In the genomic region with DNA sequence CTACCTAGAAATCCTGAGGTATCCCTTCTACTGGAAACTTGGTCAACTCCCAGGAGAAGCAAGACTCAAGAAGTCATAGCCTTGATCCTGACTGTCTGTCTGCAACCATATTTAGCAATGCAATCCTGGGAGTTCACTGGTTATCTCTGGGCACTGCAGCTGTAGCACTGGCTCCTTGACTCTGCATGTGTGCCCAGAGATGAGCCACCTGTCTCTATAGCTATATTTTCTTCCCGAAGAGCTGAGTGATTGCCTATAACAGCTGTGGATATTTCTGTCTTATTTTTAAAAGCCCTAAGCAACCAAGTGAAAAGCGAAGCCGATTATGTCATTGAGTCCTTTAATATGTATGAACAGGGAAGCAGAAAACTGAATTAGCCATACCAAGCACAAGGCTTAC, we compare ENCODE assay signal across 20 mouse cellular contexts. TPM values are rescaled to one million over a fixed set of nuclear protein-coding genes. Genes with fewer than 3 reads are reported as not detected.
"Had no signal": no experiment of that assay in that cellular context is flagged by ENCODE, and none has a peak within 500 bp of the region (broad histone marks: within the 10 kb centered on the region; RNA-seq: fewer than 3 reads in every experiment).

No protein-coding gene starts in this region.

- H3K27ac ChIP-seq: kidney, embryonic 15.5 days; limb, embryonic 15.5 days; liver, embryonic 14.5 days; lung, embryonic 15.5 days; midbrain, embryonic 10.5 days; midbrain, embryonic 13.5 days; stomach, postnatal 0 days had no signal

- DNase-seq: kidney, adult 11 months; kidney, adult 8-10 months; kidney, postnatal 10 days; kidney, postnatal 36 days; left cerebral cortex, postnatal 4 days; liver, postnatal 0 days; thymus, adult 2 months; thymus, postnatal 14 days; thymus, postnatal 4 days had no signal

- H3K4me3 ChIP-seq: kidney, embryonic 15.5 days; limb, embryonic 15.5 days; lung, embryonic 15.5 days; megakaryocyte, embryonic 14.5 days; midbrain, embryonic 10.5 days; midbrain, embryonic 13.5 days had no signal

- H3K4me2 ChIP-seq: kidney, embryonic 15.5 days; limb, embryonic 15.5 days; liver, embryonic 11.5 days; lung, embryonic 15.5 days; midbrain, embryonic 13.5 days had no signal

- H3K9ac ChIP-seq: kidney, embryonic 15.5 days; limb, embryonic 15.5 days; liver, embryonic 14.5 days; liver, postnatal 0 days; lung, embryonic 15.5 days; midbrain, embryonic 13.5 days had no signal

- H3K4me1 ChIP-seq: kidney, embryonic 15.5 days; limb, embryonic 15.5 days; lung, embryonic 15.5 days; megakaryocyte, embryonic 14.5 days; midbrain, embryonic 10.5 days; midbrain, embryonic 13.5 days had no signal

- H3K36me3 ChIP-seq: kidney, embryonic 15.5 days; limb, embryonic 15.5 days; lung, embryonic 15.5 days; midbrain, embryonic 10.5 days; midbrain, embryonic 13.5 days had no signal

- H3K27me3 ChIP-seq: kidney, embryonic 15.5 days; limb, embryonic 15.5 days; lung, embryonic 15.5 days; megakaryocyte, embryonic 14.5 days; midbrain, embryonic 13.5 days had no signal

- ATAC-seq: liver, postnatal 0 days; midbrain, embryonic 13.5 days; midbrain, embryonic 16.5 days had no signal

- H3K9me3 ChIP-seq: kidney, embryonic 15.5 days; limb, embryonic 15.5 days; lung, embryonic 15.5 days; megakaryocyte, embryonic 14.5 days; midbrain, embryonic 10.5 days; midbrain, embryonic 13.5 days had no signal

RNA-seq across cellular contexts. Expression of a gene that starts 50.3 kb away (rescaled TPM):
- total RNA-seq: monocyte, adult 5-6 weeks had no signal
